Mouse (Mus musculus): ENCODE measurements at regions not wholly inside any gene's neighbourhood (a gene's known extent, or its start where the extent isn't known, plus 50 kb on each side); places are given as distances from the start of the nearest gene placed in this dataset.

DNA sequence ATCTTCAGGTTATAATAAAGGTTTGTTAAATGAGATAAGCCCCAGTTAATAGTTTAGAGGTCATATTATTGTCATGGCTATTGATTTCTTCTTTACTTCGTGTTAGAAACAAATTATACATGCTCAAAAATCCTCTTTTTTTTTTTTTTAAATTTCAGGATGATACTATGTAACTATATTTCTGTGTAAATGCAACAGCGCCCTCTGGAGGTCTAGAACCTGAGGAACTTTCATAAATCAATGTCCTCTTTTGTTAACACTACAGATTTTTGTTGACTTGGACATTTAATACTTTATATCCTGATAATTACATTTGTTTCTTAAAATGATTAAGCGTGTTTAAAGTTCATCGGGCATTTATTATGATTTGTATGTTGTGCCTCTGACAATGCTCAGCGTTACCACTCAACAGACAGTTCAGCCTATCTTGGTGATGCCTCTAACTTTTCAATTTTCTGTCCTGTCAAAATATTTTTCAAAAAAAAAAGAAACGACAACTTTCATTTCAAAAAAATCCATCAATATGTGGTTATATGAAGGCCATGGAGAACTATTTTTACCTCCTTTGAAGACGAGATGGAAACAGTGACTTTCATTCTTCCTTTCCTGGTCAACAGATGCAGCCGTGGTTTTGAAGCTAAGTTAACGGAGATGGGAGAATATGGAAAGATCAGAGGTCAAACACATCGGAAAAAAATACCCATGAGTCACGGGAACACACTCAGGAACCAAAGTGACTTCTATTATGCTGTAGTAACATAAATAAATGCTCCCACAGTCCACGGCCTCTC, 164.9 kb upstream of the Galnt5 start:
- Histone ChIP-seq H3K4me3 (ENCODE audit: low read length) (no peak overlapping the region), H3K27ac (ENCODE audit: low read length) (no peak overlapping the region), H3K27me3 (ENCODE audit: insufficient read depth, low read length) (no peaks in the 10 kb centered on the region), H3K36me3 (ENCODE audit: insufficient read depth, low read length) (no peaks in the 10 kb centered on the region), H3K9ac (replicated peaks; ENCODE audit: low read length) (no peak overlapping the region), H3K9me3 (ENCODE audit: low read length) (no peaks in the 10 kb centered on the region), H3K4me1 (ENCODE audit: insufficient read depth, low read length) (no peaks in the 10 kb centered on the region), H3K4me2 (replicated peaks; ENCODE audit: low read depth, low read length) (no peak overlapping the region)
- no peak for ATAC-seq (ENCODE audit: low FRiP score, low TSS enrichment)
- WGBS, result 53% methylated on average over 12 of the region's 12 CpGs

DNA sequence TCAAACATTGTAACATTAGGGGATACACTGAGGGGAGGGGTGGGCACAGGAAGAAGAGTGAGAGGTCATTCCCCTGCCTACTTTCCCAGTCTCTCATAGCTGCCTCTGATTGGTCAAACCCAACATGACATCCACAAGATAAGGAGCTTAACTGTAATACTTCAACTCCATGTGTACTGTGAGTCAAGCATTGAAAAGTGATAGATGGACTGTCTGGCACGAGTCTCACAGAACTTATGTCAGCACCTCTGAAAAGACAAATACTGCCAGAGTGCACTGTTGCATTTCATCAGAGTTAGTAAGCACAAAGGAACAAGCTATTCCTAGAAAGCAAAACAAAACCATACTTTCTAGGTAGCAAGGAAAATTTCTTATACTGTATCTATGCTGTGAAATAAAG, 152.5 kb upstream of the Galnt5 start:
- no peaks in the 10 kb centered on the region for H3K9me3 ChIP-seq (ENCODE audit: low read length)
- no peak for ATAC-seq (ENCODE audit: low FRiP score, low TSS enrichment)
- H3K27me3 ChIP-seq (ENCODE audit: insufficient read depth, low read length), result no peaks in the 10 kb centered on the region
- H3K9ac ChIP-seq (replicated peaks; ENCODE audit: low read length), result no peak overlapping the region
- no peaks in the 10 kb centered on the region for H3K36me3 ChIP-seq (ENCODE audit: insufficient read depth, low read length)
- no peak overlapping the region for H3K4me2 ChIP-seq (replicated peaks; ENCODE audit: low read depth, low read length)
- no peaks in the 10 kb centered on the region for H3K4me1 ChIP-seq (ENCODE audit: insufficient read depth, low read length)
- WGBS, result 47% methylated on average over 1 of the region's 1 CpGs
- no peak overlapping the region for H3K4me3 ChIP-seq (ENCODE audit: low read length)
- H3K27ac ChIP-seq (ENCODE audit: low read length), result no peak overlapping the region

GRCm38 (mm10) chr2:57847707-57848106, 150.0 kb upstream of the Galnt5 start:
- no peak overlapping the region for H3K27ac ChIP-seq (ENCODE audit: low read length)
- no peaks in the 10 kb centered on the region for H3K9me3 ChIP-seq (ENCODE audit: low read length)
- no peaks in the 10 kb centered on the region for H3K27me3 ChIP-seq (ENCODE audit: insufficient read depth, low read length)
- H3K4me1 ChIP-seq (ENCODE audit: insufficient read depth, low read length), result no peaks in the 10 kb centered on the region
- H3K4me3 ChIP-seq (ENCODE audit: low read length), result no peak overlapping the region
- H3K4me2 ChIP-seq (replicated peaks; ENCODE audit: low read depth, low read length), result no peak overlapping the region
- ATAC-seq (ENCODE audit: low FRiP score, low TSS enrichment), result no peak
- no peaks in the 10 kb centered on the region for H3K36me3 ChIP-seq (ENCODE audit: insufficient read depth, low read length)
- H3K9ac ChIP-seq (replicated peaks; ENCODE audit: low read length), result no peak overlapping the region
- 47% methylated on average over 4 of the region's 4 CpGs for WGBS

GRCm38 (mm10) chr2:57849338-57850057, 148.2 kb upstream of the Galnt5 start:
- no peak for ATAC-seq (ENCODE audit: low FRiP score, low TSS enrichment)
- 78% methylated on average over 4 of the region's 4 CpGs for WGBS
- no peaks in the 10 kb centered on the region for H3K4me1 ChIP-seq (ENCODE audit: insufficient read depth, low read length)

GRCm38 (mm10) chr2:57850058-57850400, 147.7 kb upstream of the Galnt5 start:
- H3K9me3 ChIP-seq (ENCODE audit: low read length), result no peaks in the 10 kb centered on the region
- ATAC-seq (ENCODE audit: low FRiP score, low TSS enrichment), result no peak
- H3K36me3 ChIP-seq (ENCODE audit: insufficient read depth, low read length), result no peaks in the 10 kb centered on the region
- H3K4me3 ChIP-seq (ENCODE audit: low read length), result no peak overlapping the region
- no peak overlapping the region for H3K9ac ChIP-seq (replicated peaks; ENCODE audit: low read length)
- no peaks in the 10 kb centered on the region for H3K4me1 ChIP-seq (ENCODE audit: insufficient read depth, low read length)
- H3K27me3 ChIP-seq (ENCODE audit: insufficient read depth, low read length), result no peaks in the 10 kb centered on the region
- H3K4me2 ChIP-seq (replicated peaks; ENCODE audit: low read depth, low read length), result no peak overlapping the region
- 84% methylated on average over 5 of the region's 5 CpGs for WGBS
- no peak overlapping the region for H3K27ac ChIP-seq (ENCODE audit: low read length)

More at GRCm38 (mm10) chr2:57849338-57850057, 148.2 kb upstream of the Galnt5 start:
- H3K4me2 ChIP-seq (replicated peaks; ENCODE audit: low read depth, low read length), result no peak overlapping the region
- no peak overlapping the region for H3K4me3 ChIP-seq (ENCODE audit: low read length)
- H3K36me3 ChIP-seq (ENCODE audit: insufficient read depth, low read length), result no peaks in the 10 kb centered on the region
- H3K9me3 ChIP-seq (ENCODE audit: low read length), result no peaks in the 10 kb centered on the region
- H3K9ac ChIP-seq (replicated peaks; ENCODE audit: low read length), result no peak overlapping the region
- no peak overlapping the region for H3K27ac ChIP-seq (ENCODE audit: low read length)
- no peaks in the 10 kb centered on the region for H3K27me3 ChIP-seq (ENCODE audit: insufficient read depth, low read length)

DNA sequence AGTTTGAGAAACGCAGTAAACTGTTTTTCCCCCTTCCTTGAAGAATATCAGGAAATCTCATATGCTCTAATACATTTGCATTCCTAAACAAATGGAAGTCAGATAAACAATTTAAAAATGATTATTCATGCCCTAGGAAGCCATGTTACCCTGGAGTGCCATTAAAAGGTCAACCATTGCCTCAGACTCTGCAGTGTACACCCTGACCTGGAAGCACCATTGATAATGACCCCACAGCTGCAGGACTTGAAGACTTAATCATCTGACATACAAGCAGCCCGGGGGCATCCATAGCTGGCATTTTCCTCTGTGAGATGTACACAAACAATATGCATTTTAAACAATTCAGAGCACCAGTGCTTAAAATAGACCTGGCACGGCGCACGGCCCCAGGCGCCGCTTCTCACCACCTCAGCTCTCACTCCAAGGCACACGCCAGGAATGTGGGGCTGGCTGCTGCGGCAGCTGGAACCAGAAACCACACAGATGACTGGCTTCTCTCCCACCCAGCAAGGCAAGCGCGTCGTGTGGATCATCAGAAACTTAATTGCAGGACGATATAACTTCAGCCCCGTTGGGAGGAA, 141.1 kb upstream of the Galnt5 start:
- no peaks in the 10 kb centered on the region for H3K4me1 ChIP-seq (ENCODE audit: insufficient read depth, low read length)
- no peak overlapping the region for H3K27ac ChIP-seq (ENCODE audit: low read length)
- no peaks in the 10 kb centered on the region for H3K36me3 ChIP-seq (ENCODE audit: insufficient read depth, low read length)
- no peak overlapping the region for H3K4me2 ChIP-seq (replicated peaks; ENCODE audit: low read depth, low read length)
- ATAC-seq (ENCODE audit: low FRiP score, low TSS enrichment), result peak; percentile 71; the same call in 1 of the 2 replicates
- H3K9me3 ChIP-seq (ENCODE audit: low read length), result no peaks in the 10 kb centered on the region
- no peak overlapping the region for H3K9ac ChIP-seq (replicated peaks; ENCODE audit: low read length)
- 58% methylated on average over 14 of the region's 14 CpGs for WGBS
- no peak overlapping the region for H3K4me3 ChIP-seq (ENCODE audit: low read length)
- H3K27me3 ChIP-seq (ENCODE audit: insufficient read depth, low read length), result no peaks in the 10 kb centered on the region

- 69% methylated on average over 1 of the region's 1 CpGs for WGBS
- Histone ChIP-seq H3K27me3 (ENCODE audit: insufficient read depth, low read length) (no peaks in the 10 kb centered on the region), H3K9ac (replicated peaks; ENCODE audit: low read length) (no peak overlapping the region), H3K9me3 (ENCODE audit: low read length) (no peaks in the 10 kb centered on the region), H3K4me3 (ENCODE audit: low read length) (no peak overlapping the region), H3K4me2 (replicated peaks; ENCODE audit: low read depth, low read length) (no peak overlapping the region), H3K27ac (ENCODE audit: low read length) (no peak overlapping the region), H3K36me3 (ENCODE audit: insufficient read depth, low read length) (no peaks in the 10 kb centered on the region), H3K4me1 (ENCODE audit: insufficient read depth, low read length) (no peaks in the 10 kb centered on the region)
- no peak for ATAC-seq (ENCODE audit: low FRiP score, low TSS enrichment)
These were observed 132.4 kb upstream of the Galnt5 start for GRCm38 (mm10) chr2:57865289-57865688.

DNA sequence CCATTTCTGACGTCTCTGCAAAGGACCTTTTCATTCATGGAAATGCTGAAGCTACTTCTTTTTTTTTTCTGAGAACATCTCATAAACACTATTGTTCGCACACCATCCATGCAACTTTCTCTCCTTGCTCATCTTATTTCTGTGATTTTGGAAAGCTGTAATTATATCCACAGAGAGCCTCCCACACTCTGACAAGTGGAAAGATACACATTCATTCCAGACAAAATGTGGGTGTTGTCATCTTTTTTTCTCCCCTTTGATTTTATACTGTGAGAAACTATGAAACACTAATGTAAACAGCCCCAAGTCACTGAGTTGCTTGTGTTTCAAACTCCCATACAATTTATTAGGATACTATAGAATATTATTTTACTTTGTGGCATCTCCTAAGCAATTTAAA, 129.6 kb upstream of the Galnt5 start:
- no peak for ATAC-seq (ENCODE audit: low FRiP score, low TSS enrichment)
- no peak overlapping the region for H3K9ac ChIP-seq (replicated peaks; ENCODE audit: low read length)
- no peaks in the 10 kb centered on the region for H3K36me3 ChIP-seq (ENCODE audit: insufficient read depth, low read length)
- H3K9me3 ChIP-seq (ENCODE audit: low read length), result no peaks in the 10 kb centered on the region
- WGBS, result 84% methylated on average over 2 of the region's 2 CpGs
- no peak overlapping the region for H3K27ac ChIP-seq (ENCODE audit: low read length)
- no peak overlapping the region for H3K4me3 ChIP-seq (ENCODE audit: low read length)
- H3K27me3 ChIP-seq (ENCODE audit: insufficient read depth, low read length), result no peaks in the 10 kb centered on the region
- H3K4me2 ChIP-seq (replicated peaks; ENCODE audit: low read depth, low read length), result no peak overlapping the region
- no peaks in the 10 kb centered on the region for H3K4me1 ChIP-seq (ENCODE audit: insufficient read depth, low read length)

- no peak overlapping the region for H3K9ac ChIP-seq (replicated peaks; ENCODE audit: low read length)
- no peaks in the 10 kb centered on the region for H3K27me3 ChIP-seq (ENCODE audit: insufficient read depth, low read length)
- H3K27ac ChIP-seq (ENCODE audit: low read length), result no peak overlapping the region
- no peak overlapping the region for H3K4me2 ChIP-seq (replicated peaks; ENCODE audit: low read depth, low read length)
- H3K4me1 ChIP-seq (ENCODE audit: insufficient read depth, low read length), result no peaks in the 10 kb centered on the region
- no peak for ATAC-seq (ENCODE audit: low FRiP score, low TSS enrichment)
- no peaks in the 10 kb centered on the region for H3K9me3 ChIP-seq (ENCODE audit: low read length)
- WGBS, result 89% methylated on average over 7 of the region's 7 CpGs
- H3K4me3 ChIP-seq (ENCODE audit: low read length), result no peak overlapping the region
- no peaks in the 10 kb centered on the region for H3K36me3 ChIP-seq (ENCODE audit: insufficient read depth, low read length)
These were observed 97.5 kb upstream of the Galnt5 start for GRCm38 (mm10) chr2:57900168-57900567.

All from kidney, embryonic 16.5 days (tissue).